Mouse (Mus musculus): ENCODE measurements at regions not wholly inside any gene's neighbourhood (a gene's known extent, or its start where the extent isn't known, plus 50 kb on each side); places are given as distances from the start of the nearest gene placed in this dataset.

DNA sequence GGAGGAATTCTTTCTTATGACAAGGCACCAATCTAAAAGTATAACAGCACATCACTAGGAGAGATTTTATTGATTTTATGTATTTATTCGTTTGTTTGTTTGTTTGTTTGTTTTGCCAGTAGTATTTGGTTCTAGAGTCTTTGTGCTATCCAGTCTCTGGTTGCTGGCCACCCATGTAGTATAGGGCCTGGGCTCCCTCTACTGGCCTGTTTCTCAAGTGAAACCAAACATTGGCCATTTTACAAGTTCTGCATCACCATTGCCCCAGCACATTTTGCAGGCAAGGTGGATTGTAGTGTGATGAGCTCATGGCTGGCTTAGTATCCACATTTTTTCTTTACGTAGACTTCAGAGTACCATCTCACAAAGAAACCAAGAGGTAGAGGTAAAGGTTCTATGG, 376.9 kb upstream of the Luzp2 start:
- peak; percentile 70 for ATAC-seq (ENCODE audit: low TSS enrichment)

DNA sequence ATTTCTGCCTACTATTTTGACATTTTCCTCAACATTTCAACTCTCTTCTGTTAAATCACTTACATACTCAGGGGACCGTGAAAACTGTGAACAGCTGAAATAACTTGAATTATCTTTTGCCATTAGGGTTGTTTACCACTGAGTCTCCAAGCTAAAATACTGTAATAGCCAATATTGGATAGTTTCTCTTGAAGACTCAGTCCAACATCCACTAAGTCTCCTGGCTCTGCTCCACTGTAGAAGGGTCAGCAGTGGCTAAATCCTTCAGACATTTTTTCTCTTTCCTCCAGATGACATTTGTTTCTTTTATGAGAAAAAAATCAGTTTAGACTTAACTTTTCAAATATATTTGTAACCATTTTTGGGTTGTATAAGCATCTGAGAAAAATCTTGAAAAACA, 344.0 kb upstream of the Luzp2 start:
- no peak for ATAC-seq (ENCODE audit: low TSS enrichment)

GRCm38 (mm10) chr7:54505235-54505634, 330.1 kb upstream of the Luzp2 start:
- ATAC-seq (ENCODE audit: low TSS enrichment): no peak

DNA sequence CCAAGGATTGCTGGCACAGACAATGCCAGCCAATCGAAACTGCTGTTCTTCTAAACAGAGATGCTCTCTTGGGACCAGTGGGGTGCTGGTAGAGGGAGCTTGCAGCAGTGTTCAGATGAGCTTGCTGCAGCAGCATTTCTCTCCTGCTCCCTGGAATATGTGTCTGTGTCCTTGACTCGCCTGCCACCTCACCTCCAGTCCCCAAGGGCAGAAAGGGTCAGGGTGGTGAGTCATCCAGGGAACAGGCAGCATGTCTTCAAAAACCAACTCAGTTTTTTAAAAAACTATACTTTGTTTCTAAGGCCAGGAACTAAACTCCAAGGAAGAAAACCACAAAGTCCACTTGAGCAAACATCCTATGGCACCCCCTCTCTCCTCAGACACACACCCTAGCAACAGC, 328.3 kb upstream of the Luzp2 start:
- no peak for ATAC-seq (ENCODE audit: low TSS enrichment)

DNA sequence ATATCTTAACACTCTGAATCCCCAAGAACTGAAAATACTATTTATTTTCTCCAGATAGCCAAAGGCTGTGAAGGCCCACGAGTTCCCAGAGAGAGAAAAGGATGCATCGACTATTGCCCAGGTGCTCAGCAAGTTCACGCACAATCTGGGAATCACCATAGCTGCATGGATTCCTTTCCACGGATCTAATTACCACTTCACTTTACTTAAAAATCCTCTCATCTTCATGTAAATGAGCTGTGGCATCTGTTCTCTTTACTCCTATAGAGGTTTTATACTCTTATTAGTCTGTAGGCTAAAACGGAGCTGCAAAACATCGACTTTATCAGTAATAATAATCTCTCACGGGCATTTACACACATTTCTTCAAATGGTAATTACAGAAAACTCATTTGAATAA, 299.6 kb upstream of the Luzp2 start:
- no peak for ATAC-seq (ENCODE audit: low TSS enrichment)

DNA sequence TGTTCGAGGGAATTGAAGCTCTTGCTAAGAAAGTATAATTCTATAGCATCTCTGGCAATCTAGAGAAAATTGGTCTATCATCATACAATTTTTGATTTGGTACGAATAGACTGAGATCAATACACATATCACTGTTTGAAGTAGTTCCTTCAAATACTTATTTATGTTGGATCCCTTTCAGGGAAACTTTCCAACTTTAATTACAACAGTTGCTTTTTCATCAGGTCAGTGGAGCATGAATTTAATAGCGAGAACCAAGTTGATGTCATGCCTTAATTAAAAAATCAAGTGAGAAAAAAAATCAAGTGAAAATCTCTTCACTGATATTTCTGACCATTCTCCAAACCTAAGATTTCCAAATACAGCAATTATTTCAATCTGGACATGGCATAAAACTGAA, 277.9 kb upstream of the Luzp2 start:
- ATAC-seq (ENCODE audit: low TSS enrichment): no peak

- ATAC-seq (ENCODE audit: low TSS enrichment): no peak
Measured at GRCm38 (mm10) chr7:54565569-54566179, 269.6 kb upstream of the Luzp2 start.

DNA sequence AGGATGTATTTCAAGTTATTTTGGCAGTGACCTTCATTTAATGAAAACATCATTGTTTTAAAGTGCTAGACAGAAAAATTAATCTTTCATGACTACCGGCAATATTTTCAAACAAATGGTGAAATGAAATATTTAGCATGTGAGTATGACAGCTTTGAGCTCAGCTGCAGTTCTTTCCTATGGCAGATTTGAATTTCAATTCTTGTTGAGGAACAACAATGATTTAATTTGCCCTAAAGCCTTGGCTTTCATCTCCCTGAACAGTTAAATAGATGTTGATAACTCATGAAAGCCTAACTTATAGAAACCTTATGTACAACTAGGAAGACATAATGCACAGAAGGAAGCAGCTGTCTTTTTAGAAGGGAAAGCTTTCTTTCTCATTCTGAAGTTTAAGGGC, 235.5 kb upstream of the Luzp2 start:
- no peak for ATAC-seq (ENCODE audit: low TSS enrichment)

DNA sequence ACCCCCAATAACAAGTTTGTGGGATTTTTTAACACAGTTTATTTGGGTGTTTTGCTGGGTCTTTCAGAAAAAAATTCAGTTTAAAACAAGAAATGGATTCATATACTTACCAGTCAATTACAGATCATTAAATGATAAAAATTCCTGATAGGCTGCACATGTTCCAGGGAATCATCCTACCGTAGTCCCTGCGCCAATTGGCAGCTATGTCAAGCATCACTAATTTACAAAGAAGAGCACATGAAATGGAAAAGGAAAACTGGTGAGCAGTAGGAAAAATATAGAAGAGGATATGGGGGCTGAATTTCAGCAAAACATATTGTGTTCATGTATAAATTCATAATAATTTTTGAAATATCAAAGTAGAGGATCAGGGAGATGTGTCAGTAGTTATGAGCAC, 212.9 kb upstream of the Luzp2 start:
- ATAC-seq (ENCODE audit: low TSS enrichment): no peak

DNA sequence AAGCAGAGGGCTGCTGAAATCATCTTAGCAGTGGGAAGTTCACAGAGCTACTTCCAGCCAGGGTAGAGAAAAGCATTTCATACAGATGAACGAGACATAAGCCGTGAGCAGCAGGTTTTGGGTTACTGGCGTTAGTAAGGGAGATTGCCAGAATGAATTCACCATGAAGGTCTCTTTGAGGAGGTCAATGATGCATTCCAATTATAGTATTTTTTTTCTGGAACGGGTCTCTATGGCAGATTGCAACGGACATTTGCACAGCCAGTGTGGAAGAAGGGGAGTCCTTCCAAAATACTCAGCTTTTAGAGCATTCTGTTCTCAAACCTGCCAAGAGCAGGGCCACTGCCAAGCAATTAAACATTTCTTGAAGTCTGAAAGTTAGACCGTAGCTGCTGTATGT, 201.4 kb upstream of the Luzp2 start:
- peak; percentile 67 for ATAC-seq (ENCODE audit: low TSS enrichment)

GRCm38 (mm10) chr7:54634348-54635035, 200.8 kb upstream of the Luzp2 start:
- ATAC-seq (ENCODE audit: low TSS enrichment): no peak; the same call in 1 of the 2 replicates

DNA sequence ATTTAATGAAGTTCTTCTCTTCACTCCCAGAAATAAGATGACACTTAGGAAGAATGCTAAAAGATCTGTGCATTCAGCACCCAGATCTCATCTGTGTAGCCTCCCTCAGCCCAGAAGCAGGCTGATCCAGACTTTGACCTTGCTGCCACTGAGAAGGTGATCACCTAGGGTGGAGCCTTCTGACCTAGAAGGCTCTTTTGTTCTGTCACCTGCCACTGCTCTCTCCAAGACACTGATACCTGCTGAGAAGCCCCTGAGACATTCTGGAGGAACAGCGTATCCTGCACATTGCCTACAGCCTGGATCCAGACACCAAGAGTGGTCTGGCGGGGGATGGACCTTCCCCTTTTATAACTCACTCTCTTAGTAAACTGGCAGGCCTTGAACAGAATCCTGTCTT, 190.0 kb upstream of the Luzp2 start:
- no peak for ATAC-seq (ENCODE audit: low TSS enrichment)

GRCm38 (mm10) chr7:54649025-54649424, 186.3 kb upstream of the Luzp2 start:
- no peak for ATAC-seq (ENCODE audit: low TSS enrichment)

Data from frontal cortex, adult (tissue).